Mouse (Mus musculus) embryonic facial prominence, embryonic 11.5 days (tissue): Measurements from ENCODE around the gene Maco1. TPM values are rescaled to one million over a fixed set of nuclear protein-coding genes. Genes with fewer than 3 reads are reported as not detected.

Source experiments
- ATAC-seq: fragments of 200-750 bp; cut with Nextera tagmentation; replicated peaks from 2 replicates; pipeline ENCODE4 v1.8.0; 2017; ENCODE audit warnings: low read depth; ENCODE audit not compliant: insufficient number of reproducible peaks, low FRiP score, low TSS enrichment
- DNase-seq: peaks from one replicate; pipeline ENCODE4 v3.0.0-alpha.2; 2015; ENCODE audit warnings: low spot score
- H3K27ac ChIP-seq: fragments of 300-500 bp; sonication (generic); replicated peaks from 2 replicates; pipeline ENCODE4 v1.5.1; 2014; ENCODE audit warnings: mild to moderate bottlenecking, low read depth, low read length, control low read depth
- H3K27me3 ChIP-seq: fragments of 300-500 bp; sonication (generic); 2 replicates; pipeline ENCODE4 v1.6.1; 2014; ENCODE audit warnings: mild to moderate bottlenecking, low read length, moderate library complexity, mixed read lengths; ENCODE audit not compliant: control insufficient read depth, insufficient read depth
- H3K36me3 ChIP-seq: fragments of 300-500 bp; sonication (generic); replicated peaks from 2 replicates; pipeline ENCODE4 v1.6.1; 2014; ENCODE audit warnings: low read depth, mild to moderate bottlenecking, low read length, moderate library complexity, mixed read lengths; ENCODE audit not compliant: control insufficient read depth, insufficient read depth
- H3K4me1 ChIP-seq: fragments of 300-500 bp; sonication (generic); 2 replicates; pipeline ENCODE4 v1.6.1; 2014; ENCODE audit warnings: low read length, mixed read lengths; ENCODE audit not compliant: control insufficient read depth, insufficient read depth
- H3K4me2 ChIP-seq: fragments of 300-500 bp; sonication (generic); 2 replicates; pipeline ENCODE4 v1.6.1; 2014; ENCODE audit warnings: low read depth, mild to moderate bottlenecking, control low read depth, low read length, moderate library complexity
- H3K4me3 ChIP-seq: fragments of 300-500 bp; sonication (generic); 2 replicates; pipeline ENCODE4 v1.5.1; 2014; ENCODE audit warnings: low read depth, low read length, control low read depth
- H3K9ac ChIP-seq: fragments of 300-500 bp; sonication (generic); replicated peaks from 2 replicates; pipeline ENCODE4 v1.6.1; 2014; ENCODE audit warnings: mild to moderate bottlenecking, control low read depth, low read length
- H3K9me3 ChIP-seq: fragments of 300-500 bp; sonication (generic); replicated peaks from 2 replicates; pipeline ENCODE4 v1.6.1; 2016; ENCODE audit warnings: mild to moderate bottlenecking, low read length, inconsistent platforms, mixed read lengths; ENCODE audit not compliant: control insufficient read depth
- WGBS: fragments of 180-500 bp; shearing (Covaris S2); extraction: QIAGEN DNeasy Blood & Tissue Kit; methylation state at CpG from one replicate; pipeline ENCODE4 v1.1.7; 2014; 5-methylcytosine and 5-hydroxymethylcytosine counted together
- polyA plus RNA-seq: library from polyadenylated mRNA; unstranded; fragments of >200 nt; fragmentation: Nextera tagmentation; extraction: Ambion mirVana; gene quantifications from 2 replicates; pipeline ENCODE4 v1.2.1, GENCODE M21; 2014

Maco1 gene
- polyA plus RNA-seq, 1 experiment from 2014 or later: 47.0 TPM

DNA sequence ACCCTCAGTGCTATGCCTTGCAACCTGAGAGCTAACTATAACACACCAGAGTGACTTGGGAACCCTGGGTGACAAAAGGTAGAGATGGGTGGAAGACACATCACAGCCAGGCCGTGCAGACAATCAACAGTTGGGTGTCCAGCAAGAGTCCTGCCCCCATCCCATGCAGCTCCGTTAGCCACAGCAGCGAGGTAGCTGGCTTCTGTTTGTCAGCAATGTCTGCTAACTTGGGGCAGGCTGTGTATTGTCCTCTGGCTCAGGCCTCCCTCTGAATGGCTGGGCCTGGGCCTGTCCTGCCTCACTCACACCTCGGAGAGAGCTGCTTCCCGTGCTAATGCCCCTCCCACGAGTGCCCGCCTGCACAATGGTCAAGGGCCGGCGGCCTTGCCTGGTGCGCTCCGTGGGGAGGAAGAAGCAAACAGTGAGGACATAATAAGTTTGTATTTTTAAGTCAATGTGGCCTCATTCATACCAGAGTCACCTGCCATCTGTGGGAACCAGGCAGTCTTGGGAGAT, 100.2 kb downstream of the Maco1 start:
- WGBS: 62% methylated on average over 11 of the region's 11 CpGs
- ATAC-seq (no peak), DNase-seq (no peak)
- H3K27ac ChIP-seq: no peak overlapping the region
- H3K9me3 ChIP-seq: no peaks in the 10 kb centered on the region
- no peak overlapping the region for H3K9ac ChIP-seq
- H3K4me3 ChIP-seq: no peak overlapping the region
- H3K4me1 ChIP-seq: peaks cover 6% of the 10 kb centered on the region; the same call in 1 of the 2 replicates
- no peaks in the 10 kb centered on the region for H3K36me3 ChIP-seq
- no peaks in the 10 kb centered on the region for H3K27me3 ChIP-seq
- H3K4me2 ChIP-seq: no peak overlapping the region

Other genes with a start within 250 kb of the Maco1 start
- 1.9 and 3.3 TPM in 2 replicates for gene Man1c1, start 149.1 kb downstream of the Maco1 start, polyA plus RNA-seq
- 9.6 and 11.4 TPM in 2 replicates for gene Ldlrap1, start 85.3 kb downstream of the Maco1 start, polyA plus RNA-seq
- gene Rhd, start 11.2 kb upstream of the Maco1 start, polyA plus RNA-seq: 13.7 and 19.7 TPM in 2 replicates
- gene Tmem50a, start 61.7 kb upstream of the Maco1 start, polyA plus RNA-seq: 148 and 151 TPM in 2 replicates
- gene Rsrp1, start 70.2 kb upstream of the Maco1 start, polyA plus RNA-seq: 351 and 368 TPM in 2 replicates
- gene Syf2, start 77.6 kb upstream of the Maco1 start, polyA plus RNA-seq: 69.5 and 79.5 TPM in 2 replicates